Mouse (Mus musculus): Measurements from ENCODE around the gene Eif4a3. TPM values are rescaled to one million over a fixed set of nuclear protein-coding genes. Genes with fewer than 3 reads are reported as not detected.
A peak's percentile ranks its signal among the peaks of the same experiment; 100 is the strongest.
"Not testable (repeated sequence)": the region's sequence is repeated elsewhere in the genome, so short reads cannot be mapped to it uniquely, and the experiment has no call there.

Eif4a3 gene
- polyA plus RNA-seq, 1 experiment from 2014 or later: 241 TPM

DNA sequence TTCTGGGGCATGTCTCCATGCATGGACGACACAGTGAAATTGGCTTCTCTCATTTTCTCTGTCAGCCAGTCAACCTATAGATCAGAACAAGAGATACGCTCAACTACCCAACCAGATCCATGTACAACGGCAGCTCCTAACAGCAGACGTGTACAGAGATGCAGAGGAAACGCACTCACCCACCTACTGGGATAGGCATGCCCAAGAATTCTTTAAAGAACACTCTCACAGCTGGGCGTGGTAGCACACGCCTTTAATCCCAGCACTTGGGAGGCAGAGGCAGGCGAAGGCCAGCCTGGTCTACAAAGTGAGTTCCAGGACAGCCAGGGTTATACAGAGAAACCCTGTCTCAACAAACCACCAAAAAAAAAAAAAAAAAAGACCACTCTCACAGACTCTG is 7.0 kb downstream of the Eif4a3 start:
- WGBS: 94% methylated on average over 8 of the region's 8 CpGs
- not testable (repeated sequence) for ATAC-seq (ENCODE audit: low FRiP score); H3K27me3 ChIP-seq (replicated peaks)

DNA sequence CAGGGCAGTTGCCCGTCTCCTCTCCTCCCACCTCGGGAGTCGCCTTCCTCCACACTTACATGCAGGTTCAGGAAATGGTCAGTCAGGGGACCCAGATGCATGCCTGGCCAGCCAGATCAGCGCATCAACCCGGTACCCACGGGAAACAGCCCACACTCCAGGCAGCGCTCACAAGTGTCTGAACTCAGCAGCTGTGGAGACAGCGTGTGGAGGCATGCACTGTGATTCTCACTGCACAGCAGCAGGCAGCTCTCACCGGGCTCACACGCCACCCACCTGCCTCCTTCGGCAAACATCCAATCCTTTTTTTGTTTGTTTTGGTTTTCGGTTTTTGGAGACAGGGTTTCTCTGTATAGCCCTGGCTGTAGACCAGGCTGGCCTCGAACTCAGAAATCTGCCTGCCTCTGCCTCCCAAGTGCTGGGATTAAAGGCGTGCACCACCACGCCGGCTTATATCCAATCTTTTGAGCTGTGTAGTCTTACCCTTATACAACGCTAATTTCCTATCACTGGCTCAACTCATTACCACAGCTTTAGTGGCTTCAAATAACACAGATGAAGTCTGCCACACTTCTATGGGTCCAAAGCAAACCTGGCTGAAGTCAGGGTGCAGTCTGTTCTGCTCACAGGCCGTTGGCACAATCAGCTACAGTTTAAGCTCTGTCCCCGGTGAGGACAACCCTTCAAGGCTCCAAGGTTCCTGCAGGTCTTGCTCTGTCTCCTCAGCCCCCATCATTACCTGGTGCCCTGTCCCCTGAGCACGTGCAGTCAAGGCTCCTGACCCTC is 12.5 kb downstream of the Eif4a3 start:
- peaks cover 87% of the 10 kb centered on the region for H3K36me3 ChIP-seq
- H3K4me2 ChIP-seq: no peak overlapping the region
- no peak overlapping the region for H3K9ac ChIP-seq (replicated peaks)
- H3K27ac ChIP-seq (replicated peaks): no peak overlapping the region
- no peak for ATAC-seq (ENCODE audit: low FRiP score)
- H3K9me3 ChIP-seq (replicated peaks): no peaks in the 10 kb centered on the region
- WGBS: 89% methylated on average over 20 of the region's 20 CpGs
- H3K4me3 ChIP-seq (replicated peaks): no peak overlapping the region
- no peaks in the 10 kb centered on the region for H3K27me3 ChIP-seq (replicated peaks)
- no peaks in the 10 kb centered on the region for H3K4me1 ChIP-seq

More for the DNA sequence above, 7.0 kb downstream of the Eif4a3 start:
- H3K27ac ChIP-seq (replicated peaks); H3K4me2 ChIP-seq; H3K4me1 ChIP-seq; H3K9me3 ChIP-seq (replicated peaks); H3K4me3 ChIP-seq (replicated peaks); H3K9ac ChIP-seq (replicated peaks): not testable (repeated sequence)
- peaks cover 94% of the 10 kb centered on the region for H3K36me3 ChIP-seq

DNA sequence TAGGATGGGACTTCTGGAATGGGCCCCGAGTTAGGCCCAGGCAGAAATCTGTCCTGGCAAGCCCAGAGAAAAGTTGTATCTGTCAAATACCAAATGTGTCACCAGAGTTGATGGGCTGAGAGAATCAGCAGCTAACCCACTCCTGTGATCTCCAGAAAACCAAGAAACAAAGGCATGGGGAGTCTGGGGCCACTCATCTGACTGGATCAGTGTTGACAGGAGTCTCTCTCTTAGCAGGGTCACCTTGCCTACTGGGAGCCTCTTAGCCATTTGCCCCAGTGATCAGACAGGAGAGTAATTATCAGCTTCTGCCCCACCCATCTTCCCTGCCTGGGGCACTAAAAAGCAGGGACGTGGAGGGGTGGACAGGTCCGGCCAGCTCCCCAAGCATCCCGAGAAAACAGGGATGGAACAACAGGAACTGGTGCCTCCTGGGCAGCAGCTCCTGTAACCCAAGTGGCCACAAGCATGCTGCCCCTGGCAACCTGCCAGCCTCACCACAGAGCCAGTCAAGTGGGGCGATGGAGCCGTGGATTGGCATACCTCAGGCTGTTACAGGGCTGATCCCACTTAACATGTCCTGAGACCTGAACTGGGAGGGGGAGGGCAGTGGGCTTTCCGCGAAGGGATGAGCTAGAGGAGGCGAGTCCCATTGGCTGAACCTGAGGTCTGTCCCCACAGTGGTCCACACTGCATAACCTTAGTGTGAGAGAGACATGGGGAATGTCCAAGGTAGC is 13.9 kb downstream of the Eif4a3 start:
- H3K4me2 ChIP-seq: no peak overlapping the region
- 67% methylated on average over 9 of the region's 9 CpGs for WGBS
- no peaks in the 10 kb centered on the region for H3K27me3 ChIP-seq (replicated peaks)
- no peak overlapping the region for H3K4me3 ChIP-seq (replicated peaks)
- no peak for ATAC-seq (ENCODE audit: low FRiP score)
- H3K27ac ChIP-seq (replicated peaks): no peak overlapping the region
- H3K9me3 ChIP-seq (replicated peaks): no peaks in the 10 kb centered on the region
- no peak overlapping the region for H3K9ac ChIP-seq (replicated peaks)
- no peaks in the 10 kb centered on the region for H3K4me1 ChIP-seq
- peaks cover 87% of the 10 kb centered on the region for H3K36me3 ChIP-seq

DNA sequence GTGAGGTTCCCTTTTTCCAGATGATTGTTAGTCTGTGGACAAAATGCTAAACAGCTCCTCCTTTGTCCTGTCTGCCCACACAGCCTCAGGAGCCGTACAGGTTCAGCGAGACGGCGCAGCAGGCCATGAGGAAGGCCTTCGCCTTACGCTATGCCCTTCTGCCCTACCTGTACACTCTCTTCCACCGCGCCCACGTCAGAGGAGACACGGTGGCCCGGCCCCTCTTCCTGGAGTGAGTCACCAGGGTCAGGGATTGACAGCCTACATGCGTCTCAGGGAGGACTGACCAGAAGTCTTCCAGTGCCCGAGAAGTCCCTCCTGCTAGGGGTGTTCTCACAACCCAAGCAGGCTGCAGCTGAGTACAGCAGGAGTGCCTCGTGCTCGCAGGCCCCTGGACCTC is 18.9 kb downstream of the Eif4a3 start:
- Histone ChIP-seq H3K27ac (replicated peaks) (no peak overlapping the region), H3K4me3 (replicated peaks) (no peak overlapping the region), H3K36me3 (peaks cover 87% of the 10 kb centered on the region), H3K9ac (replicated peaks) (no peak overlapping the region), H3K9me3 (replicated peaks) (no peaks in the 10 kb centered on the region), H3K27me3 (replicated peaks) (no peaks in the 10 kb centered on the region), H3K4me1 (no peaks in the 10 kb centered on the region), H3K4me2 (no peak overlapping the region)
- 90% methylated on average over 15 of the region's 15 CpGs for WGBS
- ATAC-seq (ENCODE audit: low FRiP score): no peak

DNA sequence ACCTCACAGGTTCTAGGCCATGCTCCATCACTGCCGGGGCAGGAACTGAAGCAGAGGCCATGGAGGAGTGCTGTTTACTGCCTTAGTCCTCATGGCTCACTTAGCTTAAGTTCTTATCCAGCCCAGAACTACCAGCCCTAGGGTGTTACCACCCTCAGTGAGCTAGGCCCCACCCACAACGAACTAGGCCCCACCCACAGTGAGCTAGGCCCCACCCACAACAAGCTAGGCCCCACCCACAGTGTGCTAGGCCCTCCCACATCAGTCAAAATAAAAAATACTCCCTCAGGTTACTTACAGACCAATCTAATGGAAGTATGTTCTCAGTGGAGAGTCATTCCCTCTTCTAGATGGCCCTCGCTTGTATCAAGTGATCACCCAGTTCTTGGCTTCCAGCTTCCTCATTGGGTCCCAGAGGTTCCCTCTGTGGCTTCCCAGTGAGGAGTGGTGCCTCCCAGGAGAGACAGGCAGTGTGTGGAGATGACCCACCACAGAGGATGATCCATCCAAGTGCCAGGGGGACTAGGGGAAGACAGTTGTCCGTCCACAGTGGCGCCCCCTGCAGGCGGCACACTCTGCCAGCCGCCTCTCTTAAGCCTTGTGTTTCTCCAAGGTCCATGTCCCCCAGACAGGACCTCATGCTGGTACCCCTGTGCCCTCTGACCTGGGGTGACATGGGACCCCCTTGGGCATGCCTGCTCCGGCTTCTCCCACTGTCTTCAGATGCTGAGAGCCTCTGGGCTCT is 26.5 kb downstream of the Eif4a3 start:
- Histone ChIP-seq H3K4me3 (replicated peaks) (no peak overlapping the region), H3K27ac (replicated peaks) (no peak overlapping the region), H3K9me3 (replicated peaks) (no peaks in the 10 kb centered on the region), H3K27me3 (replicated peaks) (no peaks in the 10 kb centered on the region), H3K36me3 (peaks cover 68% of the 10 kb centered on the region), H3K9ac (replicated peaks) (no peak overlapping the region), H3K4me2 (no peak overlapping the region), H3K4me1 (peaks cover 33% of the 10 kb centered on the region)
- no peak for ATAC-seq (ENCODE audit: low FRiP score)
- 88% methylated on average over 8 of the region's 8 CpGs for WGBS

DNA sequence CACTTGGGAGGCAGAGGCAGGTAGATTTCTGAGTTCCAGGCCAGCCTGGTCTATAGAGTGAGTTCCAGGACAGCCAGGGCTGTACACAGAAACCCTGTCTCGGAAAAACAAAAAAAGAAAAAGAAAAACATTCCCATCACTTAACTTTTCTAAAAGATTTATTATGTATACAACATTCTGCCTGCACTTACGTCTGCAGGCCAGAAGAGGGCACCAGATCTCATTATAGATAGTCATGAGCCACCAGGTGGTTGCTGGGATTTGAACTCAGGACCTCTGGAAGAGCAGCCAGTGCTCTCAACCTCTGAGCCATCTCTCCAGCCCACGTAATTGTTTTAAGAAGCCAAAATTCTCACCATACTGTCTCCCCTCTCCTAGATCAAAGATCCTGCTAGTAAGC is 27.4 kb downstream of the Eif4a3 start:
- not testable (repeated sequence) for H3K4me3 ChIP-seq (replicated peaks); H3K9me3 ChIP-seq (replicated peaks); H3K27me3 ChIP-seq (replicated peaks); ATAC-seq (ENCODE audit: low FRiP score); H3K27ac ChIP-seq (replicated peaks); H3K4me2 ChIP-seq; H3K9ac ChIP-seq (replicated peaks)
- 66% methylated on average over 3 of the region's 3 CpGs for WGBS
- peaks cover 40% of the 10 kb centered on the region for H3K4me1 ChIP-seq
- H3K36me3 ChIP-seq: peaks cover 64% of the 10 kb centered on the region

DNA sequence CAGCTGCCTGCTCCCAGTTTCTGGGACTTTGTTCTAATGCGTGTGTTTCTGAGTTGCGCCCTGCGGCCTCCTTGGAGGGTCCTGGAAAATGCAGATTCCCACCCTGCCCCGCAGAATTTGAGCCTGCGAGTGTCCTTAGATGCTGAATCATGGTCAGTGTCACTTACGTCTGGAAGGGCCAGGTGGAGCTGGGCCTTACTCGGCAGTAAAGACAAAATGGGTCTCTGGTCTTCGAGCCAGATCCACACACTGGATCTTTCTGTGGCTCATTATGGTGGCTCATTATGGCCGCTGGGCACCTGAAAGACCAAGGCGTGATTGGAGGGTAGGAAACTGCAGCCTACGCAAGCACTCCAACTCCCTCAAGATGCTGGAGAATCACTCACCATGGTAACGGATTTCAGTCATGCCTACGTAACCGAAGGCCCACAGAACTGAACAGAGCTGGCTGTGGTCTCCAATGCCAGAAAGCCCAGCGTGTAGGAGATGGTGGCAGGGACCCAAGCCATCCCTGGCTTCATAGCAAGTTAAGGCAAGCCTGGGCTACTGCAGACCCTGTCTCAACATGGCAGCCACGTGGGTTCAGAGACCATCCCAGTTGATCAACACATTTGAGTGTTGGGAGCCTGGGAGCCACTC is 31.2 kb downstream of the Eif4a3 start:
- H3K4me3 ChIP-seq (replicated peaks): peak overlapping the region; percentile 74
- ATAC-seq (ENCODE audit: low FRiP score): no peak
- no peaks in the 10 kb centered on the region for H3K27me3 ChIP-seq (replicated peaks)
- H3K9ac ChIP-seq (replicated peaks): peak overlapping the region; percentile 77
- WGBS: 69% methylated on average over 16 of the region's 16 CpGs
- H3K4me1 ChIP-seq: peaks cover 46% of the 10 kb centered on the region
- H3K9me3 ChIP-seq (replicated peaks): no peaks in the 10 kb centered on the region
- H3K27ac ChIP-seq (replicated peaks): no peak overlapping the region
- H3K36me3 ChIP-seq: peaks cover 39% of the 10 kb centered on the region
- peak overlapping the region; percentile 90 for H3K4me2 ChIP-seq

DNA sequence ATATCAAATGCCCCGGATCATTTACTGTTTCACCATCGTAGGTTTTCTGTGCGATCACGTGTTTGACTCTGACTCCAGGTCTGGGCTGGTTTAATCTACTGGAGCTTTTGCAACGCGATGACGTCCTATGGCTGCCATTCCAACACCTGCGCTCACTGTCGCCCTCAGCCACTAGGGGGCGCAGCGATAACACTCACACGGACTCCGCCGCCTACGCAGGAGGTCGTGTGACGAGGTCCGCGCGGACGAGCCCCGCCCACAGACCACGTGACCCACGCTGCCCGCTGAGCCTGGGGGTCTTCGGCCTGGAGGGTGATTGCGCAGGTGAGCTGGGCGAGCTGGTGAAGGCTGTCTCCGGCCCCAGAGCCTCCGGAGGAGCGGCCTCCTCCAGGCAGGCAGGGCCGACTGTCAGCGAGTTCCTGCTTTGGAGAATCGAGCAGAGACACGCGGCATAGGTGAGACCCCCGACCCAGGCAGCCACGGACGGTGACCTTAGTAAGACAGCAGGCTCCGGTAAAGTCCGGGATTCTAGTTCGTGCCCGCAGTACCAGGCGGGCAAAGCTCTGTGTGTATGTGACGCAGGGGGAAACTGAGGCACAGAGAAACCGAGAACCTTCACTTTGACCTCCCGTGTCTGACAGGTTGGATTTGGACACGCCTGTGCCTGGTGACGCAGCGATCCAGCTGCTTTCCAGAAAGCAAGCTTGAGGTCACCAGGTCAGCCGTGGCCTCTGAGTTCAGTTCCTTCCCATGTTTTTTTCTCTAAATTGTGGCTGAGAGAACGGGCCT is 31.9 kb downstream of the Eif4a3 start, which contains the start of gene Gaa:
Gaa (plus strand) TSS at position 120 of the 789 bp plus-strand sequence.
- peak; percentile 82 for ATAC-seq (ENCODE audit: low FRiP score)
- H3K27ac ChIP-seq (replicated peaks): peak within 1 kb of the TSS; percentile 72
- H3K27me3 ChIP-seq (replicated peaks): no peaks in the 10 kb centered on the region
- H3K9me3 ChIP-seq (replicated peaks): no peaks in the 10 kb centered on the region
- peaks cover 46% of the 10 kb centered on the region for H3K4me1 ChIP-seq
- 5% methylated on average over 52 of the region's 52 CpGs for WGBS
- peak within 1 kb of the TSS; percentile 90 for H3K4me2 ChIP-seq
- H3K9ac ChIP-seq (replicated peaks): peak within 1 kb of the TSS; percentile 77
- H3K36me3 ChIP-seq: peaks cover 32% of the 10 kb centered on the region
- peak within 1 kb of the TSS; percentile 74 for H3K4me3 ChIP-seq (replicated peaks)

DNA sequence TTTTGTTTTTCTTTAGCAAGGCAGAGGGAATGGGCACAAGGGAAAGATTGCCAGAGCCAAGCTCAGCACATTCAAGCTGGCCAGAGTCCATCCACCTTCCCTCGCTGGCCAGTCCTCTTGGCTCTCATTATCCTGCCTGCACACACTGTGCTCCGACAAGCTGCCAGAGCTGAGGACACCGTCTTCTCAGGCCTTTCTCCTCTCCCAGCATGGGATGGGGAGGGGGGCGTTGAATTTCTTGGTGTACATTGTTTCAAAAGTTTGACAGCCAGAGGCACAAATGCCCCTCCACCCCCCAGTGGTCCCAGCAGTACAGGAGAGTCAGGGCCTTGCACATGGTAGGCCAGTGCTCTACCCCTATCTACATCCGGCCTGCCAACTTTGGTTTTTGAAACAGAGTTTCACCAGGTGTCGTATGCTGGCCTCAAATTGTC is 32.6 kb downstream of the Eif4a3 start:
- WGBS: 49% methylated on average over 6 of the region's 6 CpGs
- Histone ChIP-seq H3K27me3 (replicated peaks) (no peaks in the 10 kb centered on the region), H3K4me2 (peak overlapping the region; percentile 90), H3K27ac (replicated peaks) (peak overlapping the region; percentile 69), H3K9me3 (replicated peaks) (no peaks in the 10 kb centered on the region), H3K4me3 (replicated peaks) (peak overlapping the region; percentile 74; the same call in 1 of the 2 replicates), H3K4me1 (peaks cover 46% of the 10 kb centered on the region), H3K36me3 (peaks cover 29% of the 10 kb centered on the region), H3K9ac (replicated peaks) (0 out of 2 replicates have a peak overlapping the region, but pooled peaks have one; percentile 77)
- ATAC-seq (ENCODE audit: low FRiP score): peak; percentile 19; the same call in 1 of the 2 replicates

DNA sequence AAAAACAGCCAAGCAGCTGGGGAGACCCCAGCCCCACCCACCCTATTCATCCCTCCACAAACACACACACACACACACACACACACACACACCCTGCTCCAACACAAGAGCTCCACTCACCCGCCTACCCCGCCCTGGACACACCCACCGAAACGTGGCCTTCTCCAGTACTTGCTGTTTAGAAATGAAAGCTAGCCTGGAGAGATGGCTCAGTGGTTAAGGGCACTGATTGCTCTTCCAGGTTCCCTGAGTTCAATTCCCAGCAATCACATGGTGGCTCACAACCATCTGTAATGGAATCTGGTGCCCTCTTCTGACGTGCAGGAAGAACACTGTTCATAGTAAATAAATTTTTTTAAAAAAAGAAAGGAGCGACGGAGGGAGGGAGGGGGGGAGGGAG is 34.1 kb downstream of the Eif4a3 start:
- 79% methylated on average over 7 of the region's 7 CpGs for WGBS
- no peak for ATAC-seq (ENCODE audit: low FRiP score)
- peaks cover 38% of the 10 kb centered on the region for H3K4me1 ChIP-seq
- H3K27me3 ChIP-seq (replicated peaks): no peaks in the 10 kb centered on the region
- H3K4me2 ChIP-seq: no peak overlapping the region
- H3K4me3 ChIP-seq (replicated peaks): no peak overlapping the region
- peaks cover 15% of the 10 kb centered on the region for H3K36me3 ChIP-seq
- no peak overlapping the region for H3K9ac ChIP-seq (replicated peaks)
- no peaks in the 10 kb centered on the region for H3K9me3 ChIP-seq (replicated peaks)
- no peak overlapping the region for H3K27ac ChIP-seq (replicated peaks)

Measured in neural tube, embryonic 15.5 days (tissue).